Mouse (Mus musculus) c-Kit-negative CD71-positive TER-119-positive erythroid progenitor cells, embryonic 14.5 days (primary cell): ENCODE measurements at regions not wholly inside any gene's neighbourhood (a gene's known extent, or its start where the extent isn't known, plus 50 kb on each side); places are given as distances from the start of the nearest gene placed in this dataset.

Experiments
- DNase-seq: peaks from one replicate; pipeline ENCODE4 v3.0.0-alpha.2; 2013; ENCODE audit warnings: low read depth, low spot score

GRCm38 (mm10) chr5:73918011-73918410 lies 150.2 kb downstream of the Usp46 start:
- DNase-seq = no peak

- no peak for DNase-seq
Measured at GRCm38 (mm10) chr5:73919936-73920335, 148.3 kb downstream of the Usp46 start.

- DNase-seq = no peak
Measured at GRCm38 (mm10) chr5:73927534-73927933, 140.7 kb downstream of the Usp46 start.

- no peak for DNase-seq
Measured at GRCm38 (mm10) chr5:73928691-73929090, 139.5 kb downstream of the Usp46 start.

GRCm38 (mm10) chr5:73930205-73930604 lies 138.0 kb downstream of the Usp46 start:
- no peak for DNase-seq

GRCm38 (mm10) chr5:73937799-73938198 lies 130.4 kb downstream of the Usp46 start:
- DNase-seq = peak; percentile 16

- no peak for DNase-seq
Measured at GRCm38 (mm10) chr5:73938450-73938849, 129.8 kb downstream of the Usp46 start.

- DNase-seq = no peak
Measured at GRCm38 (mm10) chr5:73942950-73943349, 125.3 kb downstream of the Usp46 start.

GRCm38 (mm10) chr5:73945671-73946070 lies 122.6 kb downstream of the Usp46 start:
- no peak for DNase-seq

GRCm38 (mm10) chr5:73946164-73946563 lies 122.1 kb downstream of the Usp46 start:
- no peak for DNase-seq

- no peak for DNase-seq
Measured at GRCm38 (mm10) chr5:73948031-73948899, 120.0 kb downstream of the Usp46 start.
